Mouse (Mus musculus): Measurements from ENCODE around the gene Zfp777. TPM values are rescaled to one million over a fixed set of nuclear protein-coding genes. Genes with fewer than 3 reads are reported as not detected.

The Zfp777 gene
- 10.9 and 14.7 TPM in 2 replicates for polyA plus RNA-seq (2021; fragmentation: Nextera tagmentation)
- long read RNA-seq, experiment 1, transcript Zfp777-202 (6 exons, 3,111 nt) = minor isoform, 5 of 45 reads
- long read RNA-seq, experiment 1, transcript Zfp777-201 (6 exons, 3,184 nt) = major isoform, 13 of 45 reads
- long read RNA-seq, experiment 1, partial matches to known transcripts = 11 of 45 reads
- long read RNA-seq, experiment 1, other reads (novel, unspliced or antisense) = 16 of 45 reads
- long read RNA-seq, experiment 2, partial matches to known transcripts = 12 of 15 reads
- long read RNA-seq, experiment 2, other reads (novel, unspliced or antisense) = 3 of 15 reads

GRCm38 (mm10) chr6:48048426-48049272 lies at the start of gene Zfp777:
TSS of gene Zfp777 (minus strand) at chr6:48048911.

GRCm38 (mm10) chr6:48086471-48086878 lies 37.8 kb upstream of the Zfp777 start, which contains the start of gene Zfp746:
TSS of gene Zfp746 (minus strand) at chr6:48086593.

Other genes starting within 250 kb of the Zfp777 start
- 42.1 and 45.0 TPM in 2 replicates for gene Pdia4, start 235.5 kb downstream of the Zfp777 start, polyA plus RNA-seq (2021; fragmentation: Nextera tagmentation)
- gene Zfp786, start 218.0 kb downstream of the Zfp777 start, polyA plus RNA-seq (2021; fragmentation: Nextera tagmentation) = 1.4 and 1.7 TPM in 2 replicates
- gene Zfp398, start 213.2 kb downstream of the Zfp777 start, polyA plus RNA-seq (2021; fragmentation: Nextera tagmentation) = 4.4 and 6.3 TPM in 2 replicates
- gene Zfp282, start 171.7 kb downstream of the Zfp777 start, polyA plus RNA-seq (2021; fragmentation: Nextera tagmentation) = 1.3 and 2.9 TPM in 2 replicates
- gene Zfp212, start 128.4 kb downstream of the Zfp777 start, polyA plus RNA-seq (2021; fragmentation: Nextera tagmentation) = 6.5 and 8.0 TPM in 2 replicates
- 9.5 and 11.7 TPM in 2 replicates for gene Zfp956, start 95.5 kb downstream of the Zfp777 start, polyA plus RNA-seq (2021; fragmentation: Nextera tagmentation)
- 3.2 and 3.9 TPM in 2 replicates for gene Zfp746, start 37.7 kb upstream of the Zfp777 start, polyA plus RNA-seq (2021; fragmentation: Nextera tagmentation)